Mouse (Mus musculus) liver, embryonic 13.5 days (tissue): ENCODE data around the gene Cept1. TPM values are rescaled to one million over a fixed set of nuclear protein-coding genes. Genes with fewer than 3 reads are reported as not detected.

Experiments used
- ATAC-seq: fragments of 200-750 bp; cut with Nextera tagmentation; 2 replicates; pipeline ENCODE4 v1.8.0; 2017; ENCODE audit warnings: low read depth, mild to moderate bottlenecking, moderate number of reproducible peaks, moderate library complexity
- DNase-seq: peaks from one replicate; pipeline ENCODE4 v3.0.0; 2022
- H3K27ac ChIP-seq: fragments of 300-500 bp; sonication (generic); 2 replicates; pipeline ENCODE4 v1.5.1; 2015; ENCODE audit warnings: moderate library complexity, mild to moderate bottlenecking, inconsistent platforms
- H3K27me3 ChIP-seq: fragments of 300-500 bp; sonication (generic); 2 replicates; pipeline ENCODE4 v1.6.1; 2015; ENCODE audit warnings: mild to moderate bottlenecking, inconsistent platforms
- H3K36me3 ChIP-seq: fragments of 300-500 bp; sonication (generic); 2 replicates; pipeline ENCODE4 v1.6.1; 2015; ENCODE audit warnings: mild to moderate bottlenecking, inconsistent platforms
- H3K4me1 ChIP-seq: fragments of 300-500 bp; sonication (generic); replicated peaks from 2 replicates; pipeline ENCODE4 v1.6.1; 2015; ENCODE audit warnings: inconsistent platforms
- H3K4me2 ChIP-seq: fragments of 300-500 bp; sonication (generic); 2 replicates; pipeline ENCODE4 v1.6.1; 2015; ENCODE audit warnings: inconsistent platforms, mild to moderate bottlenecking, moderate library complexity
- H3K4me3 ChIP-seq: fragments of 300-500 bp; sonication (generic); replicated peaks from 2 replicates; pipeline ENCODE4 v1.5.1; 2015; ENCODE audit warnings: mild to moderate bottlenecking, inconsistent platforms
- H3K9ac ChIP-seq: fragments of 300-500 bp; sonication (generic); 2 replicates; pipeline ENCODE4 v1.6.1; 2015; ENCODE audit warnings: mild to moderate bottlenecking, inconsistent platforms
- H3K9me3 ChIP-seq: fragments of 300-500 bp; sonication (generic); replicated peaks from 2 replicates; pipeline ENCODE4 v1.6.1; 2016; ENCODE audit warnings: inconsistent platforms
- WGBS: fragments of 180-500 bp; shearing (Covaris S2); methylation state at CpG from one replicate; pipeline ENCODE4 v1.1.7; 2015; ENCODE audit not compliant: insufficient replicate concordance; 5-methylcytosine and 5-hydroxymethylcytosine counted together
- polyA plus RNA-seq: library from polyadenylated mRNA; unstranded; fragments of >200 nt; fragmentation: Nextera tagmentation; extraction: Ambion mirVana; gene quantifications from 2 replicates; pipeline ENCODE4 v1.2.1, GENCODE M21; 2015

Cept1 gene
- polyA plus RNA-seq, 1 experiment from 2014 or later: 26.1 TPM

DNA sequence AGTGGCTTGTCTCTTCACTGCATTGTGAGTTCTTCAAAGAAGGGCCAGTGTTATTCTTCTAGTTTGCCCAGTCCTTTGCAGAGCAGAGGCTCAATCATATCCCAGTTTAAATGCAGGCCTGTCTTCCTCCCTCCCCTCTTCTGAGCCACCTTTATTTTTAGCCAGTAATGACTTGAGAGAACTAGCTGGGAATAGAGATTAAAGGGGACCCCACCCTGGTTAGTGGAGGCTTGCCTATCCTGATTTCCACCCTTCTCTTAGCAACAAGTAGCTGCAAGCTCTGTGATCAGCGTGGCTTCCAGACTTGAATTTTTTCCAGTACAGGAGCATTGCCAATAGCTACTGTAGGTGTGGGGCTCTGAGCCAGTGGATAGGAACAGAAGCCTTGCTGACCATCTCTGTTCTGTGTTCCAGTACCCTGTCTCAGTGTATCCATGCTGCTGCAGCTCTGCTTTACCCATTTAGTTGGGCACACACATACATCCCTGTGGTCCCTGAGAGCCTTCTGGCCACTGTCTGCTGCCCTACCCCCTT is 53.1 kb downstream of the Cept1 start:
- ATAC-seq: peak; percentile 80
- peaks cover 74% of the 10 kb centered on the region for H3K4me1 ChIP-seq
- H3K27me3 ChIP-seq: no peaks in the 10 kb centered on the region
- no peaks in the 10 kb centered on the region for H3K36me3 ChIP-seq
- peak overlapping the region; percentile 60 for H3K27ac ChIP-seq
- H3K4me3 ChIP-seq: no peak overlapping the region
- H3K4me2 ChIP-seq: peak overlapping the region; percentile 36
- 22% methylated on average over 1 of the region's 1 CpGs for WGBS
- H3K9me3 ChIP-seq: no peaks in the 10 kb centered on the region
- DNase-seq: peak; percentile 42
- H3K9ac ChIP-seq: no peak overlapping the region; the same call in 1 of the 2 replicates

DNA sequence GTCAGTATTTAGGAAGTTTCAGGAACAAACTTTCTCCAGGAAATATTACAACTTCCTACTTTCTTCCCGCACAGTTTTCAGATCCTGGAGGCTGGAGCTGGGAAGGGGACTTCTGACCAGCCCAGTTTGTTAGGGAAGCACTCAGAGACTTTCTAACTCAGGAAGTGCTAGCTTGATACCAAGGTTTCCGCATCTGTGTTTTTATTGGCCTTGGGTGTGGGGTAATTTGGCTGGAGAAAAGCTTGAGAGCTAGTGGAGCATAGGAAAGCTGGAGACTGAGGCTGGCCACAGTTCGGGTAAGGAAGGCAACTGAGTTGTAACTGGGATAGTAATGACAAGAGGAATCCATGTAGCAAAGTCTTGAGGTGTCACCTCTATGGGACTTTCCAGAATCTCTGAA is 53.7 kb downstream of the Cept1 start:
- Histone ChIP-seq H3K4me2 (peak overlapping the region; percentile 36), H3K27me3 (no peaks in the 10 kb centered on the region), H3K4me1 (peaks cover 74% of the 10 kb centered on the region), H3K27ac (peak overlapping the region; percentile 60), H3K4me3 (no peak overlapping the region), H3K9me3 (no peaks in the 10 kb centered on the region), H3K36me3 (no peaks in the 10 kb centered on the region), H3K9ac (no peak overlapping the region; the same call in 1 of the 2 replicates)
- DNase-seq (no peak), ATAC-seq (no peak)
- 56% methylated on average over 3 of the region's 3 CpGs for WGBS

DNA sequence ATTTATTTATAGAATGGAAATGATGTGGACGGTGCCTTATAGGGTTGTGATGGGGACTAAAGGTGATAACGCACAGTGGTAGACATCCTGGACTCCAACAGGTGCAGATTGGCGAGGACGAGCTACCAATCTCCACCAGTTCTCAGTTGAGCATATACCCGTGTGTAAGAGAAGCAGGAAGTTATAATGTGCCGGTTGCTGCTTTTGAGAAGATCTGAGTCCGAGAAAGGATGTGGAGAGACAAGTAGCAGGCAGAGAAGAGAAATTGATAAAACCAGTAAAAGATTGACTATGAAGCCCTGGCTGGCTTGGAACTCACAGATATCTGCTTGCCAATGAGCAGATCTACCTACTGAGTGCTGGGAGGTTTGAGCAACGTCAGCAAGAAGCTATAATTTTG is 54.4 kb downstream of the Cept1 start:
- WGBS: 47% methylated on average over 8 of the region's 8 CpGs
- no peaks in the 10 kb centered on the region for H3K27me3 ChIP-seq
- H3K4me1 ChIP-seq: peaks cover 74% of the 10 kb centered on the region
- no peak overlapping the region for H3K4me2 ChIP-seq
- no peaks in the 10 kb centered on the region for H3K36me3 ChIP-seq
- no peaks in the 10 kb centered on the region for H3K9me3 ChIP-seq
- no peak overlapping the region for H3K9ac ChIP-seq
- DNase-seq: no peak
- ATAC-seq: no peak
- no peak overlapping the region for H3K4me3 ChIP-seq
- H3K27ac ChIP-seq: peak overlapping the region; percentile 60; the same call in 1 of the 2 replicates

DNA sequence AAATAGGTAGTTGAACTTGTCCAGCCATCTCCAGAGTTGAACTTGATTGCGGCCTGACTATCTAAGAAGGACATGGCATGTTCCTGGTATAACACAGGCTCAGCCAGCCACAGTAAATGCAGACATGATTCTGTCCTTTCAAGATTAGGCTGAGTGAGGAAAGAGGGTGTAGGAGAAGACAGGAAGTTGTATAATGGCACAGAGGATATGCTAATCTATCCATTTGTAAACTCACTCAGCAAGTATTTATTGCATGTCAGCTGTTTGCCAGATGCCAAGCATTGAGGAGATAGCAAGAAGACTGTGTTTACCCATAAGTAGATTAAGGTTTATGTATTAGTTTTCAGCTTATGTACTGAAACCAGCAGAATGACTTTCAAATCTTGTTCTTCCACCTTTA is 54.9 kb downstream of the Cept1 start:
- no peaks in the 10 kb centered on the region for H3K36me3 ChIP-seq
- 12% methylated on average over 1 of the region's 1 CpGs for WGBS
- no peaks in the 10 kb centered on the region for H3K9me3 ChIP-seq
- peaks cover 70% of the 10 kb centered on the region for H3K4me1 ChIP-seq
- H3K27me3 ChIP-seq: no peaks in the 10 kb centered on the region
- no peak overlapping the region for H3K4me2 ChIP-seq
- no peak for DNase-seq
- peak; percentile 59 for ATAC-seq
- H3K27ac ChIP-seq: peak overlapping the region; percentile 60; the same call in 1 of the 2 replicates
- H3K4me3 ChIP-seq: no peak overlapping the region
- no peak overlapping the region for H3K9ac ChIP-seq

DNA sequence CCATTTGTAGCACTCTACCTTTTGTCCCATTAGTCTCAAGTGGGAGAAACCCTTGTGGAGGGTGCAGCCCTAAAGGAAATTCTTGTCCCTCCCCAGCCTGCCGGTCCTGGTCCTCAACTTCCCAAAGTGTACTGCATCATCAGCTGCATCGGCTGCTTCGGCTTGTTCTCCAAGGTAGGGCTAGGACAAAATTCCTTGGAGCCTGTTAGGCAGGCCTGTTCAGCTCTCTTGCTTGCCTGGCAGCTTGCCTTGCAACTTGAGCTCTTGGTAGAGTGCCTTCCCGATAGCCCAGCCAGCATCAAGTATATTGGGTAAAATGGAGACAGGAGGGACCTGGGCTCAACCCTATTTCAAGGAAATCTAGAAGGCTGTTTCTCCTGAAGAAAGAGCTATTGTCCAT is 57.4 kb downstream of the Cept1 start:
- H3K36me3 ChIP-seq: no peaks in the 10 kb centered on the region
- no peak overlapping the region for H3K4me2 ChIP-seq
- peaks cover 52% of the 10 kb centered on the region for H3K4me1 ChIP-seq
- no peak overlapping the region for H3K4me3 ChIP-seq
- H3K27me3 ChIP-seq: no peaks in the 10 kb centered on the region
- ATAC-seq (no peak), DNase-seq (no peak)
- no peaks in the 10 kb centered on the region for H3K9me3 ChIP-seq
- WGBS: 82% methylated on average over 4 of the region's 4 CpGs
- no peak overlapping the region for H3K9ac ChIP-seq
- H3K27ac ChIP-seq: no peak overlapping the region

DNA sequence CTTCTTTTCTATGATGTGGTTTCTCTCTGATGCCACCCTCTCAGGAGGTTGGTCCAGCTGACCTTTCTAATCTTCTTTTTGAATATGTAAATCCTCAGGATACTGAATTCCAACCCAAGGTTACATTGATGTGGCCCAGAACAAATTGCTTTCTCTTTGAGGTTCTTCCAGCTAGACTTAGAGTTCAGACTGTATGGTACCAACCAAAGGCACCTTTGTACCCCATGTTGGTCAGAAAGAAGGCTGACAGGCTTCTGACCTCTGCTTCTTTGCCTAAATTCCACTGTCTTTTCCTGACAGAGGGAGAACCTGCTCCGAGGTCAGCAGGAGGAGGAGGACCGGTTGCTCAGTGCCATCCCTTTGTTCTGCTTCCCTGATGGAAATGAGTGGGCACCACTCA is 60.1 kb downstream of the Cept1 start:
- DNase-seq (no peak), ATAC-seq (no peak)
- Histone ChIP-seq H3K27ac (no peak overlapping the region), H3K27me3 (no peaks in the 10 kb centered on the region), H3K4me1 (peaks cover 45% of the 10 kb centered on the region), H3K9me3 (no peaks in the 10 kb centered on the region), H3K4me3 (no peak overlapping the region), H3K4me2 (no peak overlapping the region), H3K36me3 (no peaks in the 10 kb centered on the region), H3K9ac (no peak overlapping the region)
- WGBS: 79% methylated on average over 2 of the region's 2 CpGs

DNA sequence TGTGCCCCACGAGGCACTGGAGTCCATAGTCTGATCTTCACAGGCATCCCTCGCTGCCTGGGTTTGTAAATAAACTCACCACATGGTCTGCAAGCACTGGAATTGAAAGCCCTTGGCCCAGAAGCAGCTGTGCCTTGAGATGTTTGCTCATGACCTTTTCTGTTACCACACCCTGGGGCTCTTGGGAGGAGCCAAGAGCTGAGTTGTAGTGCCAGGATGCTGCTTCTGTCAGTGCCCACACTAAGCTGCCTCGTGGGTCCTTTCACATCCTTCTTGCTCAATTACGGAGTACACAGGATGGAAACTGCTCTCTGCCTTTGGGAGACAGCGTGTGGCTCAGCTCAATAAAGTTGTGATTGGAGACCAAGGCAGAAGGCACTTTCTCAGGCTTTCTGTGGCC is 61.8 kb downstream of the Cept1 start:
- H3K27ac ChIP-seq: no peak overlapping the region
- no peaks in the 10 kb centered on the region for H3K36me3 ChIP-seq
- ATAC-seq (no peak), DNase-seq (no peak)
- H3K9ac ChIP-seq: no peak overlapping the region
- no peak overlapping the region for H3K4me3 ChIP-seq
- H3K27me3 ChIP-seq: 0 out of 2 replicates have a peak, but pooled peaks cover 4% of the 10 kb centered on the region
- no peak overlapping the region for H3K4me2 ChIP-seq
- H3K4me1 ChIP-seq: peaks cover 33% of the 10 kb centered on the region
- no peaks in the 10 kb centered on the region for H3K9me3 ChIP-seq
- 64% methylated on average over 5 of the region's 5 CpGs for WGBS

DNA sequence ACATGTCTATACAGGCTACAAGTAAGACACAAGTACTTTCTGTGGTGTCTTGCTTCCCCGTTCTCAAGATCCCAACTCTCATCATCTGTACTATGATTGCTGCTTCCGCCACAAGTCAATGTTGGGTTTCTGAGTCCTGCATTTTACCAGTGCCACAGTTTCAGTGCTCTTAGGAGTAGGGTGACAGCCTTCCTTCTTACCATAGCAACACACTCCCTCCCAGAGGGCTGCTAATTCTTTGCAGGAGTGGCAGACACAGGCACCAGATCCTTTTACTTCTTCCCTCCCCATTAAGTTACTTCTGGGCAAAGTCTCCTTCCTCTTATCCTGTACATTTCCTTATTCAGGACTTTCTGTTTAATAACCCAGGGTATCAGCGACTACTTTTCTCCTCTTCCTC is 62.7 kb downstream of the Cept1 start:
- no peak overlapping the region for H3K4me2 ChIP-seq
- H3K4me1 ChIP-seq: peaks cover 31% of the 10 kb centered on the region
- H3K9me3 ChIP-seq: no peaks in the 10 kb centered on the region
- no peak overlapping the region for H3K27ac ChIP-seq
- no peak for DNase-seq
- 0 out of 2 replicates have a peak, but pooled peaks cover 4% of the 10 kb centered on the region for H3K27me3 ChIP-seq
- no peak overlapping the region for H3K9ac ChIP-seq
- WGBS: 71% methylated on average over 3 of the region's 3 CpGs
- no peak for ATAC-seq
- H3K4me3 ChIP-seq: no peak overlapping the region
- no peaks in the 10 kb centered on the region for H3K36me3 ChIP-seq

DNA sequence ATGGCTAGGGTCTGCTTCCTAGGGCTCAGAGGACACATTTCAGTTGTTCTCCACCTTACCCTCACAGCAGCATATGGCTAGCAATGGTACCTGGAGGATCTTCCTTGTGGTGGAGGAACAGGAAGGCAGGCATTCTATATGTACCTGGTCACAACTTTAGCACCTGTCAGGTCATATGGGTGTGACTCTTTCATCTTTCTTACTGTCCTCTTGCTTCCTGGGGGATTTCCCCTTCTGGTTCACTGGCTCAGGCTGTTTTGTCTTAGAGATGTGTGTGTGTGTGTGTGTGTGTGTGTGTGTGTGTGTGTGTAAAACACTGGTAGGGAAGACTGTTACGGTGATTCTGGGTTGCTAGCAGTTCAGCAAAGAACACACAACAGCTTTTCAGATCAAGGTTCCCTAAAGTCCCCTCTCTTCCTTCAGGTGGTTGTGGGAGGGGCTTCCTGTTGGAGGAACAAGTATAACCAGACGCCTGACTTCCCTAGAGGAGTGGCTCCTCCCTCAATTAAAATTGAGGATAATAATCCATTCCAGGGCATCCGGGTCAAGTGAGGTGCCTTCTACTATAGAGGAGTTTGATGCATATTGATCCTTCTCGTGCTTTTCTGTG is 63.7 kb downstream of the Cept1 start:
- 0 out of 2 replicates have a peak, but pooled peaks cover 4% of the 10 kb centered on the region for H3K27me3 ChIP-seq
- peaks cover 31% of the 10 kb centered on the region for H3K4me1 ChIP-seq
- H3K4me2 ChIP-seq: peak overlapping the region; percentile 90
- ATAC-seq (no peak), DNase-seq (no peak)
- 28% methylated on average over 4 of the region's 4 CpGs for WGBS
- no peak overlapping the region for H3K9ac ChIP-seq
- H3K27ac ChIP-seq: peak overlapping the region; percentile 66
- no peak overlapping the region for H3K4me3 ChIP-seq
- no peaks in the 10 kb centered on the region for H3K9me3 ChIP-seq
- no peaks in the 10 kb centered on the region for H3K36me3 ChIP-seq

DNA sequence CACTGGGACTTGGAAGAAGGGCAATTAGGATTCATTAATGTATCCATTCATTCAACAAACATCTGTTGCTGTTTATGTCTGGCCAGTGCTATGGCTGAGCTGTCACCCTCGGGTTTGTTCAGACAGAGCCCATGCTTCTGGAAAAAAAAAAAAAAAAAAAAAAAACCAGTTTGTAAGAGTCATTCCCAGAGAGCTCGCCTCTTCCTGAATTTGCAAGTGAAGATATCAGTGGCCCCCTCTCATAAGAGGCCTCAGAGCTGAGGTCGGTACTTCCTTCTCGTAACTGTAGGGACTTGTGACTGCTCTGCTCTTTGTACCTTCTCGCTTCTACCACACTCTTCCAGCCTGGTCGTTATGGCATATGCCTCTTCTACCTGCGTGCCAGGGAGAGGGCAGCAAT is 64.3 kb downstream of the Cept1 start:
- peak overlapping the region; percentile 66 for H3K27ac ChIP-seq
- 14% methylated on average over 7 of the region's 7 CpGs for WGBS
- H3K4me3 ChIP-seq: peak overlapping the region; percentile 69
- DNase-seq: no peak
- peak overlapping the region; percentile 90 for H3K4me2 ChIP-seq
- no peaks in the 10 kb centered on the region for H3K9me3 ChIP-seq
- H3K4me1 ChIP-seq: peaks cover 31% of the 10 kb centered on the region
- no peak overlapping the region for H3K9ac ChIP-seq
- no peaks in the 10 kb centered on the region for H3K36me3 ChIP-seq
- 0 out of 2 replicates have a peak, but pooled peaks cover 4% of the 10 kb centered on the region for H3K27me3 ChIP-seq
- peak; percentile 27; the same call in 1 of the 2 replicates for ATAC-seq

DNA sequence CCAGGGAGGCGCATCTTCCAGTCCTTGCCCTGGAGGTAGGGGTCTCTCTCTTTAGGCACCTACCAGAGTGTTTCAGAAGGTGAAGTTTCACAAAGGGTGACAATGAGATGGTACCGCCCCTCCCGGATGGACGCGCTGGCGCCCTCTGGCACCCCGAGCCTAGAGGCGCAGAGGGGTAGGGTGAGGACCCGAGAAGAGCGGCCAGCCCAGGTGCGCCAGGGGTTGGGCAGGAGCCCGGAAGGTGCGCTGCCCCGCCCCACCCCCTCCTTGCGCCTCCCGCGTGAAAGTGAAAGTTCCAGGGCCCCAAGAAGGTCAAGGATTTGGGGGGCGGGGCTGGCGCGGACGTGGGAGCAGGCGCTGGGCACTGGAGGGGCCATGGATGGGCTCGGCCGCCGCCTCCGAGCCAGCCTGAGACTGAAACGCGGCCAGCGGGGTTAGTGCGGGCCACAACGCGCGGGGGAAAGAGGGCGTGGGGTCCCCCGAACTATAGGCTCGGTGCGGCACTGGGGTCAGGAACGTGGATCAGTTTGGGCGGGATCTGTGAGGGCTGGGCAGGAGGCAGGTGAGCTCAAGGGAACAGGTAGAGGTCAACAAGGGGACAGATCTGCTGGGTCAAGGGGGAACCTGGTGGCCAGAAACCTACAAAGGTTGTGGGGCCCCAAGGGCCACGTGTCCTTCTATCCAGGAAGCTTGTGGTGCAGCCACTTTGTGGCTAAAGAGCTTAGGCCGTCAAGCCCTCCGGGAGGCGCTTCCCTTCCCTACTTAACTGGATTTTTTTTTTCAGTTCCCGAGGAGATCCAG is 65.1 kb downstream of the Cept1 start, which contains the start of gene Dennd2d:
Gene Dennd2d (plus strand): TSS at position 125 of the 801 bp plus-strand sequence.
- H3K9me3 ChIP-seq: no peaks in the 10 kb centered on the region
- H3K4me1 ChIP-seq: peaks cover 31% of the 10 kb centered on the region
- ATAC-seq: peak; percentile 72
- H3K9ac ChIP-seq: peak within 1 kb of the TSS; percentile 69
- H3K4me2 ChIP-seq: peak within 1 kb of the TSS; percentile 90
- H3K27me3 ChIP-seq: 0 out of 2 replicates have a peak, but pooled peaks cover 4% of the 10 kb centered on the region
- H3K36me3 ChIP-seq: no peaks in the 10 kb centered on the region
- WGBS: 1% methylated on average over 44 of the region's 44 CpGs
- H3K27ac ChIP-seq: peak within 1 kb of the TSS; percentile 51
- DNase-seq: no peak
- H3K4me3 ChIP-seq: peak within 1 kb of the TSS; percentile 69
